Mouse (Mus musculus) layer of hippocampus, adult 9-10 months (tissue): Measurements from ENCODE around the gene Hspb3.
A peak's percentile ranks its signal among the peaks of the same experiment; 100 is the strongest.

ENCODE experiments used
- DNase-seq: peaks from one replicate; pipeline ENCODE4 v3.0.0; 2022; ENCODE audit warnings: low spot score

The Hspb3 gene

GRCm38 (mm10) chr13:113634732-113635481, 28.6 kb downstream of the Hspb3 start:
- DNase-seq, result no peak

GRCm38 (mm10) chr13:113632506-113632905, 31.0 kb downstream of the Hspb3 start:
- no peak for DNase-seq

- no peak for DNase-seq
Measured at GRCm38 (mm10) chr13:113627601-113628000, 35.9 kb downstream of the Hspb3 start.

GRCm38 (mm10) chr13:113622865-113623255, 40.6 kb downstream of the Hspb3 start:
- no peak for DNase-seq

GRCm38 (mm10) chr13:113622122-113622864, 41.2 kb downstream of the Hspb3 start:
- DNase-seq, result no peak

GRCm38 (mm10) chr13:113619003-113619402, 44.5 kb downstream of the Hspb3 start:
- DNase-seq, result no peak

GRCm38 (mm10) chr13:113617891-113618823, 45.3 kb downstream of the Hspb3 start, which contains the start of gene Snx18:
Snx18 (minus strand) TSS chr13:113618564.
- DNase-seq, result peak; percentile 69

GRCm38 (mm10) chr13:113617338-113617890, 46.1 kb downstream of the Hspb3 start:
- no peak for DNase-seq

- no peak for DNase-seq
Measured at GRCm38 (mm10) chr13:113616751-113617337, 46.6 kb downstream of the Hspb3 start.

GRCm38 (mm10) chr13:113615971-113616671, 47.4 kb downstream of the Hspb3 start:
- no peak for DNase-seq

GRCm38 (mm10) chr13:113615546-113615941, 47.9 kb downstream of the Hspb3 start:
- no peak for DNase-seq

- DNase-seq, result no peak
Measured at GRCm38 (mm10) chr13:113614635-113615545, 48.6 kb downstream of the Hspb3 start.

GRCm38 (mm10) chr13:113613882-113614281, 49.6 kb downstream of the Hspb3 start:
- DNase-seq, result no peak

- DNase-seq, result no peak
Measured at GRCm38 (mm10) chr13:113613341-113613740, 50.1 kb downstream of the Hspb3 start.
